Mouse (Mus musculus) heart, postnatal 0 days (tissue): Measurements from ENCODE around the gene Esrrg. TPM values are rescaled to one million over a fixed set of nuclear protein-coding genes. Genes with fewer than 3 reads are reported as not detected.

Source experiments
- ATAC-seq: fragments of 200-750 bp; cut with Nextera tagmentation; 2 replicates; pipeline ENCODE4 v1.8.0; 2017; ENCODE audit warnings: low read depth, moderate number of reproducible peaks, moderate library complexity; ENCODE audit not compliant: insufficient read depth
- DNase-seq: peaks from one replicate; pipeline ENCODE4 v3.0.0-alpha.2; 2016; ENCODE audit warnings: low spot score
- H3K27ac ChIP-seq: fragments of 300-500 bp; sonication (generic); 2 replicates; pipeline ENCODE4 v1.5.1; 2014; ENCODE audit warnings: low read depth, mild to moderate bottlenecking
- H3K27me3 ChIP-seq: fragments of 300-500 bp; sonication (generic); 2 replicates; pipeline ENCODE4 v1.6.1; 2014; ENCODE audit warnings: low read length, mixed read lengths; ENCODE audit not compliant: control insufficient read depth, insufficient read depth
- H3K36me3 ChIP-seq: fragments of 300-500 bp; sonication (generic); replicated peaks from 2 replicates; pipeline ENCODE4 v1.6.1; 2014; ENCODE audit warnings: low read length, mixed read lengths; ENCODE audit not compliant: control insufficient read depth, insufficient read depth
- H3K4me1 ChIP-seq: fragments of 300-500 bp; sonication (generic); 2 replicates; pipeline ENCODE4 v1.6.1; 2014; ENCODE audit warnings: antibody characterized with exemption; ENCODE audit not compliant: control insufficient read depth, insufficient read depth
- H3K4me2 ChIP-seq: fragments of 300-500 bp; sonication (generic); 2 replicates; pipeline ENCODE4 v1.6.1; 2014; ENCODE audit warnings: low read depth, mild to moderate bottlenecking, low read length, moderate library complexity
- H3K4me3 ChIP-seq: fragments of 300-500 bp; sonication (generic); 2 replicates; pipeline ENCODE4 v1.5.1; 2014; ENCODE audit warnings: low read depth, low read length
- H3K9ac ChIP-seq: fragments of 300-500 bp; sonication (generic); replicated peaks from 2 replicates; pipeline ENCODE4 v1.6.1; 2014; ENCODE audit warnings: low read depth, low read length, mixed read lengths
- H3K9me3 ChIP-seq: fragments of 300-500 bp; sonication (generic); replicated peaks from 2 replicates; pipeline ENCODE4 v1.6.1; 2016; ENCODE audit warnings: low read length; ENCODE audit not compliant: control insufficient read depth
- CTCF ChIP-seq: IDR thresholded peaks from 2 replicates; pipeline ENCODE4 v1.5.1; 2016; ENCODE audit warnings: antibody characterized with exemption, control low read depth, low read depth
- EP300 ChIP-seq: IDR thresholded peaks from 2 replicates; pipeline ENCODE4 v1.6.1; 2016; ENCODE audit warnings: antibody characterized with exemption, low read depth
- WGBS: fragments of 180-500 bp; shearing (Covaris S2); extraction: QIAGEN DNeasy Blood & Tissue Kit; methylation state at CpG from one replicate; pipeline ENCODE4 v1.1.7; 2014; 5-methylcytosine and 5-hydroxymethylcytosine counted together
- polyA plus RNA-seq: library from polyadenylated mRNA; unstranded; fragments of >200 nt; fragmentation: Nextera tagmentation; extraction: Ambion mirVana; gene quantifications from 2 replicates; pipeline ENCODE4 v1.2.1, GENCODE M21; 2015
- total RNA-seq: library from RNA; depleted of rRNA; stranded (reverse); fragments of >200 nt; gene quantifications from 2 replicates; pipeline ENCODE4 v1.2.3, GENCODE M21; 2014; ENCODE audit warnings: low replicate concordance

Gene Esrrg
- total and polyA plus RNA-seq, 2 experiments from 2014 or later, result 11.5 to 16.8 TPM

GRCm38 (mm10) chr1:188155135-188155779 is 546.7 kb downstream of the Esrrg start:
- Histone ChIP-seq H3K27me3 (no peaks in the 10 kb centered on the region), H3K27ac (no peak overlapping the region), H3K4me1 (peaks cover 23% of the 10 kb centered on the region), H3K9ac (peak overlapping the region; percentile 31; the same call in 1 of the 2 replicates), H3K4me3 (peak overlapping the region; percentile 38), H3K9me3 (no peaks in the 10 kb centered on the region), H3K36me3 (no peaks in the 10 kb centered on the region), H3K4me2 (peak overlapping the region; percentile 58)
- ATAC-seq, result no peak
- WGBS, result 83% methylated on average over 22 of the region's 22 CpGs
- DNase-seq, result no peak
- no peak for TF ChIP-seq CTCF
- no peak for TF ChIP-seq EP300

GRCm38 (mm10) chr1:188156520-188156919 is 547.9 kb downstream of the Esrrg start:
- no peaks in the 10 kb centered on the region for H3K27me3 ChIP-seq
- DNase-seq (no peak), ATAC-seq (no peak)
- H3K27ac ChIP-seq, result no peak overlapping the region
- WGBS, result over 99% methylated on average over 5 of the region's 5 CpGs
- peaks cover 23% of the 10 kb centered on the region for H3K4me1 ChIP-seq
- H3K4me3 ChIP-seq, result no peak overlapping the region
- no peak overlapping the region for H3K9ac ChIP-seq
- H3K36me3 ChIP-seq, result no peaks in the 10 kb centered on the region
- no peaks in the 10 kb centered on the region for H3K9me3 ChIP-seq
- TF ChIP-seq EP300 (no peak), CTCF (no peak)
- H3K4me2 ChIP-seq, result no peak overlapping the region

- H3K36me3 ChIP-seq, result no peaks in the 10 kb centered on the region
- 54% methylated on average over 7 of the region's 7 CpGs for WGBS
- H3K9me3 ChIP-seq, result no peaks in the 10 kb centered on the region
- no peaks in the 10 kb centered on the region for H3K27me3 ChIP-seq
- no peak for ATAC-seq
- TF ChIP-seq EP300 (no peak), CTCF (no peak)
- no peak overlapping the region for H3K9ac ChIP-seq
- H3K4me3 ChIP-seq, result no peak overlapping the region
- H3K27ac ChIP-seq, result no peak overlapping the region
- peaks cover 23% of the 10 kb centered on the region for H3K4me1 ChIP-seq
- H3K4me2 ChIP-seq, result no peak overlapping the region
- no peak for DNase-seq
Measured at GRCm38 (mm10) chr1:188157237-188157955, 548.8 kb downstream of the Esrrg start.

GRCm38 (mm10) chr1:188158675-188159074 is 550.1 kb downstream of the Esrrg start:
- Histone ChIP-seq H3K4me2 (no peak overlapping the region), H3K9ac (no peak overlapping the region), H3K27me3 (no peaks in the 10 kb centered on the region), H3K9me3 (no peaks in the 10 kb centered on the region), H3K4me3 (no peak overlapping the region), H3K27ac (no peak overlapping the region), H3K4me1 (peaks cover 15% of the 10 kb centered on the region), H3K36me3 (no peaks in the 10 kb centered on the region)
- no peak for TF ChIP-seq EP300
- TF ChIP-seq CTCF, result no peak
- ATAC-seq (no peak), DNase-seq (no peak)
- WGBS, result 67% methylated on average over 1 of the region's 1 CpGs

DNA sequence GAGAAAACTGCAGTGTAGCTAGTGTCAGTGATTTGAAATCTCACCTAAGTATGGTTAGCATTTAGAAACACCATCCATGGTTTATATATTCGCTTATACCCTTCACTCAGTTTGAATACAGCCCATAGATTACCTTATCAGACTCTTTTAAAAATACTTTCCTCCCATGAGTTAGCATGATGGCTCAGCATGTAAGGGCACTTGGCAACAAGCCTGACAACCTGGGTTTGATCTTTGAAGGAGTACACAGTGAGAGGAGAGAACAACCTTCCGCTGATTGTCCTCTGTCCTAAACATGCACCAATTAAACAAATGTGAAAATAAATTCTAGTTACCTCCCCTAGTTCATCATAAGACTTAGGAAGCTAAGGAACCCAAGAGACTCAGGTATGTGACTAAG is 550.5 kb downstream of the Esrrg start:
- H3K9ac ChIP-seq, result no peak overlapping the region
- ATAC-seq (no peak), DNase-seq (no peak)
- TF ChIP-seq EP300, result no peak
- no peak for TF ChIP-seq CTCF
- H3K36me3 ChIP-seq, result no peaks in the 10 kb centered on the region
- H3K4me1 ChIP-seq, result peaks cover 11% of the 10 kb centered on the region; the same call in 1 of the 2 replicates
- no peak overlapping the region for H3K4me3 ChIP-seq
- H3K27ac ChIP-seq, result no peak overlapping the region
- no peak overlapping the region for H3K4me2 ChIP-seq
- WGBS, result 45% methylated on average over 2 of the region's 2 CpGs
- H3K27me3 ChIP-seq, result no peaks in the 10 kb centered on the region
- H3K9me3 ChIP-seq, result no peaks in the 10 kb centered on the region

GRCm38 (mm10) chr1:188163058-188163457 is 554.5 kb downstream of the Esrrg start:
- ATAC-seq, result no peak
- H3K9ac ChIP-seq, result no peak overlapping the region
- H3K4me3 ChIP-seq, result no peak overlapping the region
- peaks cover 10% of the 10 kb centered on the region; the same call in 1 of the 2 replicates for H3K4me1 ChIP-seq
- no peak overlapping the region for H3K4me2 ChIP-seq
- no peak overlapping the region for H3K27ac ChIP-seq
- no peaks in the 10 kb centered on the region for H3K9me3 ChIP-seq
- DNase-seq, result no peak
- no peaks in the 10 kb centered on the region for H3K27me3 ChIP-seq
- H3K36me3 ChIP-seq, result no peaks in the 10 kb centered on the region
- no peak for TF ChIP-seq CTCF
- no peak for TF ChIP-seq EP300
